18 mouse cellular contexts compared by ENCODE assay signal in genomic region chr6:55319585-55320551, GRCm38 (mm10). TPM values are rescaled to one million over a fixed set of nuclear protein-coding genes. Genes with fewer than 3 reads are reported as not detected.
DNase-seq lines count a peak whose midpoint lies in the region; ATAC-seq lines count a peak whose summit lies in the region.
"Had no signal": no experiment of that assay in that cellular context is flagged by ENCODE, and none has a peak within 500 bp of the region (broad histone marks: within the 10 kb centered on the region; RNA-seq: fewer than 3 reads in every experiment).

No protein-coding gene starts in this region.

- H3K9ac ChIP-seq in midbrain, embryonic 15.5 days: no peak overlapping the region
- H3K9ac ChIP-seq in midbrain, embryonic 16.5 days (ENCODE audit: low read depth, low read length): no peak overlapping the region
- H3K9ac ChIP-seq: forebrain, embryonic 13.5 days had no signal

- no peaks in the 10 kb centered on the region for H3K9me3 ChIP-seq in midbrain, embryonic 15.5 days
- H3K9me3 ChIP-seq in midbrain, embryonic 16.5 days (replicated peaks; ENCODE audit: control insufficient read depth, low read length, poor library complexity, severe bottlenecking): no peaks in the 10 kb centered on the region
- H3K9me3 ChIP-seq: forebrain, embryonic 13.5 days had no signal

- no peaks in the 10 kb centered on the region for H3K27me3 ChIP-seq in midbrain, embryonic 15.5 days (replicated peaks)
- no peaks in the 10 kb centered on the region for H3K27me3 ChIP-seq in midbrain, embryonic 16.5 days (ENCODE audit: control insufficient read depth, insufficient read depth, low read depth, low read length)
- H3K27me3 ChIP-seq: forebrain, embryonic 13.5 days had no signal

- 80% methylated on average over 14 of the region's 14 CpGs for WGBS in midbrain, embryonic 15.5 days
- WGBS in midbrain, embryonic 16.5 days: 77% methylated on average over 14 of the region's 14 CpGs

- H3K27ac ChIP-seq in midbrain, embryonic 15.5 days: no peak overlapping the region
- no peak overlapping the region for H3K27ac ChIP-seq in midbrain, embryonic 16.5 days (ENCODE audit: low read length)
- H3K27ac ChIP-seq: forebrain, embryonic 13.5 days; macrophage had no signal

- intact Hi-C loops in heart, postnatal 36 days (cut with DNase I): no loop called here

- no peak overlapping the region for H3K4me3 ChIP-seq in midbrain, embryonic 15.5 days
- H3K4me3 ChIP-seq in midbrain, embryonic 16.5 days (ENCODE audit: low read depth, low read length): no peak overlapping the region
- H3K4me3 ChIP-seq: forebrain, embryonic 13.5 days had no signal

- ATAC-seq in midbrain, embryonic 15.5 days (replicated peaks): 0 out of 2 replicates have a peak, but pooled peaks have one; percentile 11
- no peak for ATAC-seq in midbrain, embryonic 16.5 days
- no peak for ATAC-seq in activated CD4-positive, CD25-positive, alpha-beta regulatory T cell, adult 4 months
- ATAC-seq: forebrain, embryonic 13.5 days had no signal

- no peak overlapping the region for H3K4me2 ChIP-seq in midbrain, embryonic 15.5 days
- no peak overlapping the region for H3K4me2 ChIP-seq in midbrain, embryonic 16.5 days (ENCODE audit: low read length)
- H3K4me2 ChIP-seq: forebrain, embryonic 13.5 days had no signal

- no peaks in the 10 kb centered on the region for H3K4me1 ChIP-seq in midbrain, embryonic 15.5 days
- H3K4me1 ChIP-seq in midbrain, embryonic 16.5 days (ENCODE audit: control insufficient read depth, insufficient read depth, low read length): no peaks in the 10 kb centered on the region
- H3K4me1 ChIP-seq: forebrain, embryonic 13.5 days had no signal

- no peaks in the 10 kb centered on the region for H3K36me3 ChIP-seq in midbrain, embryonic 15.5 days (replicated peaks)
- no peaks in the 10 kb centered on the region for H3K36me3 ChIP-seq in midbrain, embryonic 16.5 days (ENCODE audit: control insufficient read depth, insufficient read depth, low read length)

- DNase-seq in heart, adult 11 months: peak; percentile 98
- no peak for DNase-seq in heart, postnatal 36 days
- DNase-seq in heart, postnatal 4 days: peak; percentile 34
- DNase-seq in lung, postnatal 36 days: peak; percentile 84
- no peak for DNase-seq in right cerebral cortex, postnatal 25 days
- DNase-seq: adrenal gland, adult 8-10 months; B cell, adult 2 months; kidney, adult 9 months; thymus, postnatal 36 days had no signal

RNA-seq across cellular contexts. Expression of gene Aqp1, which starts 16.4 kb away (rescaled TPM):
- 100 to 1,000 TPM; 360 to 594 TPM for total RNA-seq in heart, postnatal 36 days (2021)
- 4.5 and 4.9 TPM in 2 replicates for polyA plus RNA-seq in midbrain, embryonic 15.5 days (2015; fragmentation: Nextera tagmentation; extraction: Ambion mirVana)
- polyA plus RNA-seq in midbrain, embryonic 16.5 days (2015; fragmentation: Nextera tagmentation; extraction: Ambion mirVana): 4.8 and 5.4 TPM in 2 replicates
- total RNA-seq in heart, postnatal 4 days (2021): 10 to 100 TPM; 87.4 to 98.8 TPM
- polyA plus RNA-seq in activated CD4-positive, CD25-positive, alpha-beta regulatory T cell, adult 4 months (2017; shearing (Covaris generic)): under 1 TPM in 1 of 2 experiments, not detected in 1; 0.18 TPM
- polyA plus RNA-seq: macrophage had no signal

RNA-seq across cellular contexts. Expression of gene Ghrhr, which starts 56.2 kb away (rescaled TPM):
- not detected for total RNA-seq in heart, postnatal 36 days (2021)
- not detected in 2 replicates for polyA plus RNA-seq in midbrain, embryonic 15.5 days (2015; fragmentation: Nextera tagmentation; extraction: Ambion mirVana)
- not detected in 2 replicates for polyA plus RNA-seq in midbrain, embryonic 16.5 days (2015; fragmentation: Nextera tagmentation; extraction: Ambion mirVana)
- total RNA-seq in heart, postnatal 4 days (2021): not detected
- polyA plus RNA-seq in activated CD4-positive, CD25-positive, alpha-beta regulatory T cell, adult 4 months (2017; shearing (Covaris generic)): not detected
- total RNA-seq: adrenal gland, adult 8-10 months; heart, postnatal 10 days; layer of hippocampus, postnatal 25 days; MEL had no signal
- polyA plus RNA-seq: forebrain, embryonic 13.5 days; macrophage; spleen, adult 2 months had no signal

Comparison
In these comparisons a context has a peak if more than half of its experiments do, and no peak if none do; other contexts are left out.
1. DNase-seq: peak in heart, adult 11 months (single experiment), heart, postnatal 4 days (single experiment) and lung, postnatal 36 days (single experiment); none in heart, postnatal 36 days (0 of 2) and right cerebral cortex, postnatal 25 days (single experiment).